Mouse (Mus musculus) intestine, postnatal 0 days (tissue): ENCODE results near the gene Coro7. TPM values are rescaled to one million over a fixed set of nuclear protein-coding genes. Genes with fewer than 3 reads are reported as not detected.
"Not testable (repeated sequence)": the region's sequence is repeated elsewhere in the genome, so short reads cannot be mapped to it uniquely, and the experiment has no call there.

Experiments
- ATAC-seq: fragments of 200-750 bp; cut with Nextera tagmentation; 2 replicates; pipeline ENCODE4 v1.8.0; 2017; ENCODE audit warnings: mild to moderate bottlenecking, moderate TSS enrichment, moderate library complexity
- H3K27ac ChIP-seq: fragments of 300-500 bp; sonication (generic); 2 replicates; pipeline ENCODE4 v1.5.1; 2014; ENCODE audit warnings: mild to moderate bottlenecking, low read depth, low read length, moderate library complexity
- H3K27me3 ChIP-seq: fragments of 300-500 bp; sonication (generic); replicated peaks from 2 replicates; pipeline ENCODE4 v1.6.1; 2014; ENCODE audit warnings: low read length, mixed read lengths; ENCODE audit not compliant: control insufficient read depth, insufficient read depth
- H3K36me3 ChIP-seq: fragments of 300-500 bp; sonication (generic); 2 replicates; pipeline ENCODE4 v1.6.1; 2014; ENCODE audit warnings: mild to moderate bottlenecking, moderate library complexity; ENCODE audit not compliant: control insufficient read depth, insufficient read depth
- H3K4me1 ChIP-seq: fragments of 300-500 bp; sonication (generic); replicated peaks from 2 replicates; pipeline ENCODE4 v1.6.1; 2014; ENCODE audit warnings: antibody characterized with exemption, low read length, mixed read lengths; ENCODE audit not compliant: control insufficient read depth, insufficient read depth
- H3K4me2 ChIP-seq: fragments of 300-500 bp; sonication (generic); replicated peaks from 2 replicates; pipeline ENCODE4 v1.6.1; 2014; ENCODE audit warnings: low read depth, mild to moderate bottlenecking, moderate library complexity
- H3K4me3 ChIP-seq: fragments of 300-500 bp; sonication (generic); 2 replicates; pipeline ENCODE4 v1.5.1; 2014; ENCODE audit warnings: low read depth, low read length
- H3K9ac ChIP-seq: fragments of 300-500 bp; sonication (generic); 2 replicates; pipeline ENCODE4 v1.6.1; 2014; ENCODE audit warnings: mild to moderate bottlenecking, low read depth, low read length
- H3K9me3 ChIP-seq: fragments of 300-500 bp; sonication (generic); 2 replicates; pipeline ENCODE4 v1.6.1; 2016; ENCODE audit warnings: mixed run types; ENCODE audit not compliant: control insufficient read depth
- CTCF ChIP-seq: sonication (generic); IDR thresholded peaks from 2 replicates; pipeline ENCODE4 v1.5.1; 2016; ENCODE audit warnings: low read depth, mild to moderate bottlenecking, control low read depth, antibody characterized with exemption, moderate library complexity
- WGBS: fragments of 180-500 bp; shearing (Covaris S2); extraction: QIAGEN DNeasy Blood & Tissue Kit; methylation state at CpG from one replicate; pipeline ENCODE4 v1.1.7; 2014; 5-methylcytosine and 5-hydroxymethylcytosine counted together
- polyA plus RNA-seq: library from polyadenylated mRNA; unstranded; fragments of >200 nt; fragmentation: Nextera tagmentation; extraction: Ambion mirVana; gene quantifications from 2 replicates; pipeline ENCODE4 v1.2.1, GENCODE M21; 2015

Coro7 gene
- polyA plus RNA-seq, 1 experiment from 2014 or later: 25.3 TPM

GRCm38 (mm10) chr16:4705541-4705940 is 26.0 kb upstream of the Coro7 start:
- H3K36me3 ChIP-seq: peaks cover 86% of the 10 kb centered on the region
- no peak overlapping the region for H3K4me2 ChIP-seq
- H3K4me3 ChIP-seq: no peak overlapping the region
- H3K9me3 ChIP-seq: no peaks in the 10 kb centered on the region
- 45% methylated on average over 4 of the region's 4 CpGs for WGBS
- no peak overlapping the region for H3K27ac ChIP-seq
- ATAC-seq: no peak
- no peak overlapping the region for H3K9ac ChIP-seq
- no peaks in the 10 kb centered on the region for H3K27me3 ChIP-seq
- no peak for TF ChIP-seq CTCF
- no peaks in the 10 kb centered on the region for H3K4me1 ChIP-seq

- H3K27ac ChIP-seq: no peak overlapping the region; the same call in 1 of the 2 replicates
- TF ChIP-seq CTCF: no peak
- H3K36me3 ChIP-seq: peaks cover 90% of the 10 kb centered on the region
These were observed 23.1 kb upstream of the Coro7 start for GRCm38 (mm10) chr16:4702646-4703045.

GRCm38 (mm10) chr16:4701211-4701610 is 21.6 kb upstream of the Coro7 start:
- no peak overlapping the region for H3K4me3 ChIP-seq
- H3K4me2 ChIP-seq: no peak overlapping the region
- no peak overlapping the region for H3K9ac ChIP-seq
- ATAC-seq: no peak
- no peaks in the 10 kb centered on the region for H3K9me3 ChIP-seq
- TF ChIP-seq CTCF: no peak
- 85% methylated on average over 3 of the region's 3 CpGs for WGBS
- H3K27me3 ChIP-seq: no peaks in the 10 kb centered on the region
- no peak overlapping the region for H3K27ac ChIP-seq
- peaks cover 90% of the 10 kb centered on the region for H3K36me3 ChIP-seq
- H3K4me1 ChIP-seq: no peaks in the 10 kb centered on the region

More at GRCm38 (mm10) chr16:4702646-4703045, 23.1 kb upstream of the Coro7 start:
- Histone ChIP-seq H3K27me3 (no peaks in the 10 kb centered on the region), H3K4me1 (no peaks in the 10 kb centered on the region), H3K4me3 (no peak overlapping the region), H3K9ac (no peak overlapping the region), H3K4me2 (no peak overlapping the region), H3K9me3 (no peaks in the 10 kb centered on the region)
- no peak for ATAC-seq
- 48% methylated on average over 1 of the region's 1 CpGs for WGBS

- H3K36me3 ChIP-seq: peaks cover 46% of the 10 kb centered on the region
- not testable (repeated sequence) for H3K9ac ChIP-seq, H3K27ac ChIP-seq, H3K9me3 ChIP-seq, H3K4me2 ChIP-seq, H3K4me1 ChIP-seq, H3K4me3 ChIP-seq, ATAC-seq, H3K27me3 ChIP-seq
- TF ChIP-seq CTCF: peak; percentile 38
- WGBS: 100% methylated on average over 4 of the region's 4 CpGs
These were observed 9.8 kb upstream of the Coro7 start for GRCm38 (mm10) chr16:4689371-4689770.

GRCm38 (mm10) chr16:4684457-4684791 is 4.8 kb upstream of the Coro7 start:
- peak overlapping the region; percentile 17 for H3K27ac ChIP-seq
- ATAC-seq: no peak

GRCm38 (mm10) chr16:4683581-4684456 is 4.2 kb upstream of the Coro7 start:
- under 1% methylated on average over 54 of the region's 54 CpGs for WGBS
- Histone ChIP-seq H3K27me3 (no peaks in the 10 kb centered on the region), H3K36me3 (peaks cover 13% of the 10 kb centered on the region), H3K9me3 (no peaks in the 10 kb centered on the region), H3K27ac (peak overlapping the region; percentile 46), H3K9ac (peak overlapping the region; percentile 87), H3K4me3 (peak overlapping the region; percentile 96), H3K4me2 (peak overlapping the region; percentile 94), H3K4me1 (peaks cover 5% of the 10 kb centered on the region; the same call in 1 of the 2 replicates)
- ATAC-seq: peak; percentile 80
- peak; percentile 16; the same call in 1 of the 2 replicates for TF ChIP-seq CTCF

More at GRCm38 (mm10) chr16:4684457-4684791, 4.8 kb upstream of the Coro7 start:
- Histone ChIP-seq H3K4me2 (peak overlapping the region; percentile 94), H3K36me3 (peaks cover 13% of the 10 kb centered on the region), H3K9me3 (no peaks in the 10 kb centered on the region), H3K4me1 (0 out of 2 replicates have a peak, but pooled peaks cover 2% of the 10 kb centered on the region), H3K4me3 (peak overlapping the region; percentile 96), H3K27me3 (no peaks in the 10 kb centered on the region), H3K9ac (peak overlapping the region; percentile 87)
- WGBS: 1% methylated on average over 9 of the region's 9 CpGs
- TF ChIP-seq CTCF: no peak
